Mouse (Mus musculus) hindbrain, embryonic 14.5 days (tissue): ENCODE measurements around the gene Ces3b. TPM values are rescaled to one million over a fixed set of nuclear protein-coding genes. Genes with fewer than 3 reads are reported as not detected.
"Not testable (repeated sequence)": the region's sequence is repeated elsewhere in the genome, so short reads cannot be mapped to it uniquely, and the experiment has no call there.

Source experiments
- ATAC-seq: fragments of 200-750 bp; cut with Nextera tagmentation; 2 replicates; pipeline ENCODE4 v1.8.0; 2017; ENCODE audit warnings: moderate number of reproducible peaks, mild to moderate bottlenecking, moderate TSS enrichment, moderate library complexity; ENCODE audit not compliant: low FRiP score
- DNase-seq: peaks from one replicate; pipeline ENCODE4 v3.0.0-alpha.2; 2015; ENCODE audit warnings: low spot score
- H3K27ac ChIP-seq: fragments of 300-500 bp; sonication (generic); 2 replicates; pipeline ENCODE4 v1.5.1; 2014; ENCODE audit warnings: mild to moderate bottlenecking, moderate library complexity
- H3K27me3 ChIP-seq: fragments of 300-500 bp; sonication (generic); 2 replicates; pipeline ENCODE4 v1.6.1; 2014; ENCODE audit warnings: mild to moderate bottlenecking, low read length, mixed read lengths; ENCODE audit not compliant: control insufficient read depth, insufficient read depth
- H3K36me3 ChIP-seq: fragments of 300-500 bp; sonication (generic); replicated peaks from 2 replicates; pipeline ENCODE4 v1.6.1; 2014; ENCODE audit not compliant: control insufficient read depth, insufficient read depth
- H3K4me1 ChIP-seq: fragments of 300-500 bp; sonication (generic); replicated peaks from 2 replicates; pipeline ENCODE4 v1.6.1; 2014; ENCODE audit warnings: antibody characterized with exemption, low read length, mixed read lengths; ENCODE audit not compliant: control insufficient read depth, insufficient read depth
- H3K4me2 ChIP-seq: fragments of 300-500 bp; sonication (generic); replicated peaks from 2 replicates; pipeline ENCODE4 v1.6.1; 2014; ENCODE audit warnings: mild to moderate bottlenecking, moderate library complexity
- H3K4me3 ChIP-seq: fragments of 300-500 bp; sonication (generic); replicated peaks from 2 replicates; pipeline ENCODE4 v1.5.1; 2014; ENCODE audit warnings: mild to moderate bottlenecking, low read length
- H3K9ac ChIP-seq: fragments of 300-500 bp; sonication (generic); 2 replicates; pipeline ENCODE4 v1.6.1; 2014
- H3K9me3 ChIP-seq: fragments of 300-500 bp; sonication (generic); 2 replicates; pipeline ENCODE4 v1.6.1; 2016; ENCODE audit warnings: low read length; ENCODE audit not compliant: control insufficient read depth
- WGBS: fragments of 180-500 bp; shearing (Covaris S2); extraction: QIAGEN DNeasy Blood & Tissue Kit; methylation state at CpG from one replicate; pipeline ENCODE4 v1.1.7; 2014; 5-methylcytosine and 5-hydroxymethylcytosine counted together
- polyA plus RNA-seq: library from polyadenylated mRNA; unstranded; fragments of >200 nt; fragmentation: Nextera tagmentation; extraction: Ambion mirVana; gene quantifications from 2 replicates; pipeline ENCODE4 v1.2.1, GENCODE M21; 2014

The Ces3b gene
- not detected in 2 replicates for polyA plus RNA-seq

DNA sequence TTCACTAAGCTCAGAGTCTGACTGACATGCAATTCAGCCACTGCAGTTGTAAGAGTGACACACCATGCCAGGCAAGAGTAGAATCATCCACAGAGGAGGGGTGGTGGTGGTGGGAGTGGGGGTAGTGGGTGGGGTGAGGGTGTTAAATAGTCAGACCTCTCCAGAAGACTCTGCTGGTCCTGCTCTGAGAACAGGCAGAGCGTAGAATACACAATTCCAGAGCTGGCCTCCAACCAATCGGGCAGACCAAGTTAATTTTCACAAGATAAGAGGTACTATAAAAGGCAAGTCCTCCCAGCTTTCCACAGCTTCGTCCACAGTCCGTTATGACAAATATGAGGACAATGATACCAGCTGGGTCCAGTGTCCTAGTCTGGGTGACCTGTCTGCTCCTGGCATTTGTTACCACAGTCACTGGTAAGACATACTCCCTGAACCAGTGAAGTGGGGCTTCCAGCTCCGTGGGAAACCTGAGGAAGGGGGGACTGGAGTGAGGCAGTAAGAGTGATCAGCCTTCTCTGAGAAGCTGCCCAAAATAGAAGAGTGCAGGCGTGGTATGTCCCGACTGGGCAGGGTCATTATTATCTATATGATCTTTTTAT, at the start of gene Ces3b:
Gene Ces3b (plus strand): TSS at position 305 of the 602 bp plus-strand sequence.
- no peak within 1 kb of the TSS for H3K9ac ChIP-seq
- no peak for ATAC-seq

GRCm38 (mm10) chr8:105043510-105043909, 40.0 kb upstream of the Ces3b start:
- no peaks in the 10 kb centered on the region for H3K4me1 ChIP-seq
- H3K4me2 ChIP-seq: no peak overlapping the region
- WGBS: 83% methylated on average over 1 of the region's 1 CpGs
- no peak overlapping the region for H3K4me3 ChIP-seq
- H3K9me3 ChIP-seq: no peaks in the 10 kb centered on the region
- DNase-seq: no peak
- H3K27me3 ChIP-seq: no peaks in the 10 kb centered on the region
- ATAC-seq: no peak
- no peaks in the 10 kb centered on the region for H3K36me3 ChIP-seq
- H3K27ac ChIP-seq: no peak overlapping the region
- H3K9ac ChIP-seq: no peak overlapping the region

More for the DNA sequence above, at the start of gene Ces3b:
- H3K9me3 ChIP-seq: no peaks in the 10 kb centered on the region
- no peaks in the 10 kb centered on the region for H3K27me3 ChIP-seq
- WGBS: 75% methylated on average over 7 of the region's 7 CpGs
- no peaks in the 10 kb centered on the region for H3K36me3 ChIP-seq
- H3K4me1 ChIP-seq: no peaks in the 10 kb centered on the region
- H3K4me2 ChIP-seq: no peak within 1 kb of the TSS
- no peak for DNase-seq
- H3K27ac ChIP-seq: no peak within 1 kb of the TSS
- no peak within 1 kb of the TSS for H3K4me3 ChIP-seq

DNA sequence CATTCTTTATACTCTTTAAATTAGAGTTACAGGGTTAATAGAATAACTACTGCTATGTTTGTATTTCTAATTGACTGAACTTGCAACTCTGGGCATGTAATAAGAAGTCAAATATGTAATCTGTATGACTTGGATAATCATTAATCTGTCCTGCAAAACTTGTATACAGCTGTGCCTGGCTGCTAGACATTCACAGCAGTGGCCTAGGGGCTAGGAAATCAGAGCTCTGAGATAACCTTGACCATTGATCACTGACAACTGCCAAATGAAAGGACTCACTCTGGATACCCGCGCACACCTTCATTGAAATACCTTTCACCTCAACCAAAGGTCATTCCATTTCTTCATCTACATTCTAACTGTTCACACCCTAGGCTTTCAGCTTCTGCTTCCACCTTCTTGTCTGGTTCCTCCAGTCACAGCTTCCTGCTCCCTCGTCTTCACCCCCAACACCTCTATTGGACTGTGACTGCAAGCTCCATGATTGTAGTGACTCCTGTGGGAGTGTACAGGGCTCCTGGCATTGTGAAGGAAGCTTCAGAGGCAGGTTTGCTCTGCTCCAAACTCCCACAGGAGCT, 37.6 kb upstream of the Ces3b start:
- no peak overlapping the region for H3K4me3 ChIP-seq
- H3K4me2 ChIP-seq: no peak overlapping the region
- no peaks in the 10 kb centered on the region for H3K4me1 ChIP-seq
- ATAC-seq (no peak), DNase-seq (no peak)
- no peaks in the 10 kb centered on the region for H3K36me3 ChIP-seq
- no peak overlapping the region for H3K9ac ChIP-seq
- H3K9me3 ChIP-seq: no peaks in the 10 kb centered on the region
- H3K27ac ChIP-seq: no peak overlapping the region
- no peaks in the 10 kb centered on the region for H3K27me3 ChIP-seq
- WGBS: 94% methylated on average over 3 of the region's 3 CpGs

DNA sequence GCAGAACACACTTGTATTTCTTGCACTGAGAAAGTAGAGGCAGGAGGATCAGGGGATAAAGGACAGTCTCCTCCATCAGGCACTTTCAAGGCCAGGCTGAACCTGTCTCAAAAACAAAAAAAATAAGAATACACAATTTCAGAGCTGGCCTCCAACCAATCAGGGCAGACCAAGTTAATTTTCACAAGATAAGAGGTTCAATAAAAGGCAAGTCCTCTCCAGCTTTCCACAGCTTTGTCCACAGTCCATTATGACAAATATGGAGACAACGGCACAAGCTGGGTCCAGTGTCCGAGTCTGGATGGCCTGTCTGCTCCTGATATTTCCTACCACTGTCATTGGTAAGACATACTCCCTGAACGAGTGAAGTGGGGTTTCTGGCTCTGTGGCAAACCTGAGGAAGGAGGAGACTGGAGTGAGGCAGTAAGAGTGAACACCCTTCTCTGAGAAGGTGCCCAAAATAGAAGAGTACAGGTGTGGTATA, 35.1 kb upstream of the Ces3b start, which contains the start of gene Ces3a:
Gene Ces3a (plus strand): TSS at position 231 of the 484 bp plus-strand sequence.
- Histone ChIP-seq H3K4me2 (no peak within 1 kb of the TSS), H3K4me3 (no peak within 1 kb of the TSS), H3K36me3 (no peaks in the 10 kb centered on the region), H3K27me3 (no peaks in the 10 kb centered on the region), H3K4me1 (no peaks in the 10 kb centered on the region), H3K9me3 (no peaks in the 10 kb centered on the region), H3K27ac (no peak within 1 kb of the TSS), H3K9ac (no peak within 1 kb of the TSS)
- no peak for DNase-seq
- WGBS: 79% methylated on average over 3 of the region's 3 CpGs
- ATAC-seq: no peak

GRCm38 (mm10) chr8:105056211-105056610, 27.3 kb upstream of the Ces3b start:
- no peak overlapping the region for H3K4me3 ChIP-seq
- no peaks in the 10 kb centered on the region for H3K36me3 ChIP-seq
- no peaks in the 10 kb centered on the region for H3K27me3 ChIP-seq
- no peak for DNase-seq
- H3K4me1 ChIP-seq: no peaks in the 10 kb centered on the region
- no peak overlapping the region for H3K4me2 ChIP-seq
- ATAC-seq: no peak
- no peak overlapping the region for H3K27ac ChIP-seq
- WGBS: 92% methylated on average over 4 of the region's 4 CpGs
- H3K9ac ChIP-seq: no peak overlapping the region
- no peaks in the 10 kb centered on the region for H3K9me3 ChIP-seq

DNA sequence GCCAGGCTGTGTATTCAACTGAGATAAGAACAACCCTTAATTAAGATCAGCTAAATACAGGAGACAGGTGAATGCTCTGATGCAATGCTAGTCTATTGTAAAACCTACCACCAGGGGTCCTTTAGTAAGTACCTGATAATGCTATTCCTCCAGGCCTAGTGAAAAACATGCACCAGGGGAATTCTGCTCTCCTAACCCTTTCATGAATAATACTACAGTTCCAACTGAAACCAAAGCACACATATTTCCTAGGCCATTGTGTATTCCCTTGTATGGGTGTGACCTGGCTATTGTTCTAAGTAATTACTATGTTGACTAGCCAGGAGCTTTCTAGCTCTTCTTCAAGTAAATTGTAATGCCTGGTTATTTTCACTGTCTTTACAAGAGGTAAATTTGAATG, 23.5 kb upstream of the Ces3b start:
- H3K9ac ChIP-seq: no peak overlapping the region
- no peaks in the 10 kb centered on the region for H3K4me1 ChIP-seq
- no peaks in the 10 kb centered on the region for H3K27me3 ChIP-seq
- no peak for ATAC-seq
- DNase-seq: no peak
- no peaks in the 10 kb centered on the region for H3K9me3 ChIP-seq
- H3K36me3 ChIP-seq: no peaks in the 10 kb centered on the region
- no peak overlapping the region for H3K27ac ChIP-seq
- no peak overlapping the region for H3K4me2 ChIP-seq
- H3K4me3 ChIP-seq: no peak overlapping the region

GRCm38 (mm10) chr8:105066761-105067160, 16.8 kb upstream of the Ces3b start:
- no peaks in the 10 kb centered on the region for H3K27me3 ChIP-seq
- H3K9ac ChIP-seq: no peak overlapping the region
- H3K27ac ChIP-seq: no peak overlapping the region
- H3K4me1 ChIP-seq: no peaks in the 10 kb centered on the region
- WGBS: 0% methylated on average over 1 of the region's 1 CpGs
- H3K4me2 ChIP-seq: no peak overlapping the region
- no peak overlapping the region for H3K4me3 ChIP-seq
- DNase-seq: peak; percentile 55
- H3K36me3 ChIP-seq: no peaks in the 10 kb centered on the region
- ATAC-seq: no peak
- H3K9me3 ChIP-seq: no peaks in the 10 kb centered on the region

- H3K4me2 ChIP-seq, H3K4me1 ChIP-seq, DNase-seq, H3K27me3 ChIP-seq, H3K27ac ChIP-seq, H3K36me3 ChIP-seq, H3K9me3 ChIP-seq, H3K9ac ChIP-seq, ATAC-seq, H3K4me3 ChIP-seq: not testable (repeated sequence)
- 72% methylated on average over 7 of the region's 7 CpGs for WGBS
These were observed 15.6 kb upstream of the Ces3b start for GRCm38 (mm10) chr8:105067905-105068304.

DNA sequence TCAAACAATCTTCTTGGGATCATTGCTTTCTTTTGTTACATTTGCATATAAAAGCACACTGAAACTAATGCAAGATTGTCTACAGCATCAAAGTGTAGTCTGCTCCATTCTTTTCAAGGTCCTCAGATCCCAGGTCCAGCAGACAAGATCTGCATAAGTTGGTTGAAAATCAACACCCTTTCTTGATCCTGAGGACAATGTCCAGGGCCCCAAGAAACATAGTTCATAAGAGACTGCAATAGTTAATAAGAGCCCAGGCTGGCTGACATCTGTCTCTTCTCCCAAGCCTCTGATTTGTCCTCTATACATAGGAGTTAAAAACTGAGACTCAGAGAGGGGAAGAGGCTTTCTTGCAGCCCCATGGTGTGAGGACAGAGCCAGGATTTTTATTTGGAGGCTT, 14.6 kb upstream of the Ces3b start:
- DNase-seq (no peak), ATAC-seq (no peak)
- Histone ChIP-seq H3K36me3 (no peaks in the 10 kb centered on the region), H3K27me3 (no peaks in the 10 kb centered on the region), H3K4me2 (no peak overlapping the region), H3K4me1 (no peaks in the 10 kb centered on the region), H3K9me3 (no peaks in the 10 kb centered on the region), H3K4me3 (no peak overlapping the region), H3K9ac (no peak overlapping the region), H3K27ac (no peak overlapping the region)
